Mouse (Mus musculus) liver, embryonic 14.5 days (tissue): ENCODE results near the gene Galp.

Source experiments
- CTCF ChIP-seq: IDR thresholded peaks from 2 replicates; pipeline ENCODE4 v1.5.1; 2016; ENCODE audit warnings: antibody characterized with exemption, low read depth, control low read depth
- EP300 ChIP-seq: IDR thresholded peaks from 2 replicates; pipeline ENCODE4 v1.6.1; 2016; ENCODE audit warnings: antibody characterized with exemption, low read depth

GRCm38 (mm10) chr7:6170871-6171270 is 26.0 kb upstream of the Galp start:
- TF ChIP-seq CTCF = no peak
- TF ChIP-seq EP300 = no peak
